Mouse (Mus musculus): ENCODE results near the gene Klkb1.

- TF ChIP-seq MAX (IDR thresholded peaks at IDR 0.05; ENCODE audit: low read length) (no peak), MAFK (IDR thresholded peaks at IDR 0.05; ENCODE audit: borderline replicate concordance, low read depth, low read length) (no peak), CTCF (IDR thresholded peaks at IDR 0.05 in 2 of 3, conservative IDR thresholded peaks at IDR 0.05 in 1 of 3; ENCODE audit: control insufficient read depth in 1 of 3, insufficient read depth in 1 of 3, low read depth in 2 of 3, low read length in 3 of 3, poor library complexity in 1 of 3, severe bottlenecking in 1 of 3) (no peak), EP300 (IDR thresholded peaks at IDR 0.05; ENCODE audit: low read depth in 1 of 2, low read length in 2 of 2) (no peak), MEF2A (IDR thresholded peaks at IDR 0.05; ENCODE audit: extremely low read depth, insufficient replicate concordance, low read depth, low read length, poor library complexity, severe bottlenecking) (no peak), GABPA (IDR thresholded peaks at IDR 0.05; ENCODE audit: low read depth, low read length) (no peak), GATA1 (IDR thresholded peaks at IDR 0.05; ENCODE audit: low read depth, low read length) (no peak), POLR2A (IDR thresholded peaks at IDR 0.05; ENCODE audit: control insufficient read depth in 1 of 2, insufficient read depth in 1 of 2, low read depth in 1 of 2, low read length in 2 of 2, poor library complexity in 1 of 2) (no peak), RCOR1 (IDR thresholded peaks at IDR 0.05; ENCODE audit: low read depth, low read length) (no peak)
Observed at GRCm38 (mm10) chr8:45329206-45329980, 34.7 kb upstream of the Klkb1 start.
